Mouse (Mus musculus): ENCODE measurements around the gene Fkbp8.

The Fkbp8 gene

DNA sequence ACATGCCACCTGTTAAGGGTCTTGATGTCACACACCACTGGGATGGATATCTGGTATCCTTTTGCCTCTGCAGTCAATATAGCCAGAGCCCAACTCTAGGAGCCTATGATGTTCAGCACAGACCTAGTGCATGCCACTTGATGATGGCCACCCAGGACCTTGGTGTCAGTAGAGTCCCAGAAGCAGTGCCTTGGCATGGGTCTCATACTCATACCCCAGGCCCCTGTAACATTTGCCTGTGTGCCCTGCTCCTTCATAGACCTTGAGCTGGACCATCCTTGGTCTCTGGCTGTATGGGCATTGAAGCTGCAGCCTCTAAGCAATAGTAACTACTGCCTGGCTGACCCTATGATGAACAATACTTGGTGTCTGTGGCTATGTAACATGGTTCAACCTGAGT is 46.8 kb downstream of the Fkbp8 start:
- no peak for DNase-seq (ENCODE audit: low read depth, low spot score)
- H3K36me3 ChIP-seq (ENCODE audit: control insufficient read depth, insufficient read depth, low read length, poor library complexity, severe bottlenecking): peaks cover 1% of the 10 kb centered on the region; the same call in 1 of the 2 replicates
- H3K27me3 ChIP-seq (ENCODE audit: control insufficient read depth, insufficient read depth, low read length, poor library complexity, severe bottlenecking): no peaks in the 10 kb centered on the region

DNA sequence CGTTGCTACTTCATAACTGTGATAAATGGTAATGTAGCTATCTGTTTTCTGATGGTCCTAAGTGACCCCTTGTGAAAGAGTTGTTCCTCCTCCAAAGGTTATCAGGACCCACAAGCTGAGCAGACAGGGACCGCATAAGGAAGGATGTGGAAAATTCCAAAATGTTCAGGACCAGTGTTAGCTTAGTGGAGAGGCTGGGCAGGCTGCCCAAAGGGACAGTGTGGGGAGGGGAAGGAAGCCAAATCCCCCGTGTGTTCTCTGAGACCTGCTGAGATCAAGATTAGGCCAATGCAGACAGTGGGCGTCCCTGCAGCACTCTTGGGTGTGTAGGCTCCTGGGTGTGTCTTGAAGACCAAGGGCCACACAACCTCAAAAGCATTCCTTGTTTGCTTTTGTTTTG is 47.4 kb downstream of the Fkbp8 start:
- no peak for DNase-seq (ENCODE audit: low read depth, low spot score)
- H3K27me3 ChIP-seq (ENCODE audit: control insufficient read depth, insufficient read depth, low read length, poor library complexity, severe bottlenecking): no peaks in the 10 kb centered on the region
- H3K36me3 ChIP-seq (ENCODE audit: control insufficient read depth, insufficient read depth, low read length, poor library complexity, severe bottlenecking): peaks cover 1% of the 10 kb centered on the region; the same call in 1 of the 2 replicates

DNA sequence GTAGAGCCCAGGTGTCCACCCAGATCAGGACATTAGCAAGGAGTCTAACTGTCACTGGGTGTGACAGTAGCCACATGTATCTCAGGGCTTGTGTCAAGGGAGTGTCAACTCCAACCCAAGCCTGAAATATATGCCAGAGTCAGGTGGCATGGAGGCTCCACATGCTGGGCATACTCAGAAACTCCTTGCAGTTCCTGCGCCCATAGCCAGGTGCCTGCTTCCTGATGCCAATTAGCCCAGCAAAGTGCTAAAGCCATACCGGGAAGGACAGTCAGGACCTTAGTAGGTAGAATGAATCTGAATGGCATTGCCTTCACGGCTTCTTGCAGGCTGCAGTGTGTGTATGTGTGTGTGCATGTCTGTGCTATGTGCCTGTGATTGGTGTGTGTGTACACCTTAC is 49.7 kb downstream of the Fkbp8 start:
- Histone ChIP-seq H3K27me3 (ENCODE audit: control insufficient read depth, insufficient read depth, low read length, poor library complexity, severe bottlenecking) (no peaks in the 10 kb centered on the region), H3K36me3 (ENCODE audit: control insufficient read depth, insufficient read depth, low read length, poor library complexity, severe bottlenecking) (peaks cover 3% of the 10 kb centered on the region; the same call in 1 of the 2 replicates)
- DNase-seq (ENCODE audit: low read depth, low spot score): no peak

DNA sequence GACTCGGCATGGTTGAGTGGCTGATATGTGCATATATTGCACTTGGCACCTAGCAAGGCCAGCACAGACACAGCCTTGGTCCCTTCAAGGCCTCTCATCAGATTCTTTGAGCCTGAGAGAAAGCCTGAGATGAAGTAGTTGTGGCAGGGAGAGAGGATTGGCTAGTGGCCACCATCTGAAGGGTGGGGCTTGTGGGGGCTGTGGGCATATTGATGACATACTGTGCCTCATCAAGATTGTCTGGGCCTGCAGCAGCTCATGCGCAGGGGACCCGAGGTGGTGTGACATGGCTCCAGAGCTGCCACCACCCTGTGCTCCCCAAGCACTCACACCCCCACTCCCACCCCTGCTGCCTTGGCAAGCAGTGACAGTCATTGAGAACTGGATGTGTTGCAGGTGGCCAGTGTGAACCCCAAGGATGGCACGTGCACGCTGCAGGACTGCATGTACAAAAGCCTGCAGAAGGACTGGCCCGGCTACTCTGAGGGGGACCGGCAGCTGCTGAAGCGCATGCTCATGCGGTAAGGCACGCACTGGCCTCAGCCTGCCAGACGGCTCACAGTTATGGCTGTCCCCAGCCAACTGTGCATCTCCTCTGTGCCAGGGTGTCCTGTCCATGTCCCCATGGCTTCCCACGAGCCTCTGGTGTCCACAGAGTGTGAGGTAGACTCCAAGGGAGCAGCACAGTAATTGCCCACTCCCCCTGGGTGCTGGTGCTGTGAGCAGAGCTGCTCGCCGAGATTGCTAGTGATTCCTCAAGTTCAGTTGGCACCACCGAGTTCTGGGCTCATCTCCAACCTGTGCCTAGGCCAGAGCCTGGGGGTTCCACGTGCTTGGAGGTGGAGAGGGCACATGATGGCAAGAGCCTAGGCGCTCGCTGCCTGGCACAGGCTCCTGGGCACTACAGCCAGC is 56.2 kb downstream of the Fkbp8 start:
- Histone ChIP-seq H3K36me3 (ENCODE audit: control insufficient read depth, insufficient read depth, low read length, poor library complexity, severe bottlenecking) (peaks cover 8% of the 10 kb centered on the region), H3K27me3 (ENCODE audit: control insufficient read depth, insufficient read depth, low read length, poor library complexity, severe bottlenecking) (no peaks in the 10 kb centered on the region)
- DNase-seq (ENCODE audit: low read depth, low spot score): no peak

DNA sequence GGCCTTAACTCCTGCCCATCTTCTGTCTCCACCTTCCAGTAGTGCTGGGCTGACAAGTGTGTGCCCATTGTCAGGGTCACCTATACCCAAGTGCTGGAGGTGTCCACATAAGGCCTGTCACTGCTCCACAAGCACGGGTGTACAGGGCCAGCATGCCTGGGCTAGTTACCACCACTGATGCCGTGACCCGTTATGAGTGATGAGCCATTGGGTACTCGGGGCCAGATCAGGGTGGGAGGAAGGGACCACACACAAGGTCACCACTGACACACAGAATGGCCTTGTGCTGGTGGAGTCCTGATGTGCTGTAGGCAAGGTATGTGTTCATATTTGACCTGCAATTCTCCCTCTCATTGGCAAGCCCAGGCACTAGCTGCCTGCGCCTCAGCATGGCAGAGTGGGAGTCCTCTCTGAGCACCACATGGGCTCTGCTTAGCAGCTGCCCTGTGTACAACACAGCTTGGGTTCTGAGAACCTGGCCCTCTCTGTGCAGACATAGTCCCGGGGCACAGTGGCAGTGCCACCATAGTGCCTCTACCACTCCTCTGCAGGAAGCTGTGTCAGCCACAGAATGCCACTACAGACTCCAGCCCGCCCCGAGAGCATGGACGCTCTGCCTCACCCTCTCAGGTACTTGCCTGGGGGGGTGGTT is 57.2 kb downstream of the Fkbp8 start:
- DNase-seq (ENCODE audit: low read depth, low spot score): no peak
- Histone ChIP-seq H3K27me3 (ENCODE audit: control insufficient read depth, insufficient read depth, low read length, poor library complexity, severe bottlenecking) (no peaks in the 10 kb centered on the region), H3K36me3 (ENCODE audit: control insufficient read depth, insufficient read depth, low read length, poor library complexity, severe bottlenecking) (peaks cover 8% of the 10 kb centered on the region)
